Mouse (Mus musculus) ES-E14 (cell line): ENCODE data around the gene Pitpnm3. TPM values are rescaled to one million over a fixed set of nuclear protein-coding genes. Genes with fewer than 3 reads are reported as not detected.

Experiments
- DNase-seq: peaks from one replicate; pipeline ENCODE4 v3.0.0-alpha.2; 2013; ENCODE audit warnings: low read depth, low spot score
- H3K27ac ChIP-seq: 2 replicates; pipeline ENCODE4 v1.5.1; 2012; ENCODE audit warnings: low read depth, mild to moderate bottlenecking, low read length, moderate library complexity, mixed read lengths; ENCODE audit not compliant: poor library complexity, insufficient read depth, severe bottlenecking
- H3K36me3 ChIP-seq: 2 replicates; pipeline ENCODE4 v1.6.1; 2012; ENCODE audit warnings: mild to moderate bottlenecking, low read length, moderate library complexity, mixed read lengths; ENCODE audit not compliant: control insufficient read depth, poor library complexity, insufficient read depth, severe bottlenecking
- H3K4me1 ChIP-seq, 2 experiments: fragments of 150-350 bp in 1 of 2; sonication (generic) in 1 of 2; 2 replicates each; pipeline ENCODE4 v1.6.1; 2012; ENCODE audit warnings: low read length in 2 of 2, mild to moderate bottlenecking in 1 of 2, mixed read lengths in 1 of 2; ENCODE audit not compliant: control insufficient read depth in 2 of 2, insufficient read depth in 2 of 2, poor library complexity in 1 of 2
- H3K4me3 ChIP-seq, 2 experiments: fragments of 150-350 bp in 1 of 2; sonication (generic) in 1 of 2; 2 replicates each; pipeline ENCODE4 v1.5.1; 2012; ENCODE audit warnings: low read length in 2 of 2, low read depth in 1 of 2, mild to moderate bottlenecking in 1 of 2, mixed read lengths in 1 of 2; ENCODE audit not compliant: insufficient read depth in 1 of 2, poor library complexity in 1 of 2, severe bottlenecking in 1 of 2
- H3K9ac ChIP-seq: 2 replicates; pipeline ENCODE4 v1.6.1; 2012; ENCODE audit warnings: low read depth, mild to moderate bottlenecking, low read length, mixed read lengths; ENCODE audit not compliant: poor library complexity, insufficient read depth, severe bottlenecking
- H3K9me3 ChIP-seq: fragments of 150-350 bp; sonication (generic); 2 replicates; pipeline ENCODE4 v1.6.1; 2012; ENCODE audit warnings: low read depth, mild to moderate bottlenecking, low read length; ENCODE audit not compliant: control insufficient read depth, insufficient read depth
- CHD2 ChIP-seq: IDR thresholded peaks from 2 replicates; pipeline ENCODE4 v1.6.1; 2014; ENCODE audit warnings: mild to moderate bottlenecking, low read depth, low read length, inconsistent platforms
- HCFC1 ChIP-seq: IDR thresholded peaks from 2 replicates; pipeline ENCODE4 v1.6.1; 2012; ENCODE audit warnings: low read length, inconsistent platforms, borderline replicate concordance; ENCODE audit not compliant: insufficient read depth
- MAFK ChIP-seq: IDR thresholded peaks from 2 replicates; pipeline ENCODE4 v1.6.1; 2014; ENCODE audit warnings: mild to moderate bottlenecking, low read depth, low read length, inconsistent platforms; ENCODE audit not compliant: insufficient read depth
- ZC3H11A ChIP-seq: IDR thresholded peaks from 2 replicates; pipeline ENCODE4 v1.6.1; 2012; ENCODE audit warnings: low read depth, mild to moderate bottlenecking, inconsistent platforms, low read length, borderline replicate concordance
- ZNF384 ChIP-seq: IDR thresholded peaks from 2 replicates; pipeline ENCODE4 v1.6.1; 2012; ENCODE audit warnings: low read depth, low read length, inconsistent platforms
- in situ Hi-C, 2 experiments: fragments of 600-800 bp; cut with MboI; formaldehyde crosslinking; loops; one replicate each; pipeline ENCODE4 v1.15.1; 2025; ENCODE audit warnings: low sequenced_read_pairs in 2 of 2, inconsistent platforms in 1 of 2; ENCODE audit not compliant: unreplicated experiment in 2 of 2
- total RNA-seq: library from RNA; depleted of rRNA; stranded (reverse); fragments of 300-350 nt; gene quantifications from 2 replicates; pipeline ENCODE4 v1.2.3, GENCODE M21; 2012

Gene Pitpnm3
- total RNA-seq, 1 experiment = 0.36 TPM

GRCm38 (mm10) chr11:72078647-72079046, 56.9 kb downstream of the Pitpnm3 start:
- no peak overlapping the region for H3K9ac ChIP-seq
- DNase-seq = no peak
- H3K27ac ChIP-seq = no peak overlapping the region
- H3K4me3 ChIP-seq = no peak overlapping the region
- no peaks in the 10 kb centered on the region; a peak in 1 of 4 replicates for H3K4me1 ChIP-seq
- in situ Hi-C loops = no loop called here
- no peaks in the 10 kb centered on the region for H3K36me3 ChIP-seq
- no peaks in the 10 kb centered on the region for H3K9me3 ChIP-seq
- no peak for TF ChIP-seq HCFC1
- TF ChIP-seq ZC3H11A = no peak
- no peak for TF ChIP-seq ZNF384
- no peak for TF ChIP-seq CHD2
- no peak for TF ChIP-seq MAFK

GRCm38 (mm10) chr11:72078056-72078455, 57.5 kb downstream of the Pitpnm3 start:
- Histone ChIP-seq H3K9me3 (no peaks in the 10 kb centered on the region), H3K4me3 (no peak overlapping the region), H3K36me3 (no peaks in the 10 kb centered on the region), H3K9ac (no peak overlapping the region), H3K4me1 (no peaks in the 10 kb centered on the region; a peak in 1 of 4 replicates), H3K27ac (no peak overlapping the region)
- in situ Hi-C loops = no loop called here
- TF ChIP-seq HCFC1 = no peak
- no peak for TF ChIP-seq MAFK
- no peak for TF ChIP-seq ZNF384
- TF ChIP-seq CHD2 = no peak
- no peak for TF ChIP-seq ZC3H11A
- DNase-seq = peak; percentile 8

- no peak overlapping the region for H3K4me3 ChIP-seq
- no peak overlapping the region for H3K9ac ChIP-seq
- DNase-seq = no peak
- H3K36me3 ChIP-seq = no peaks in the 10 kb centered on the region
- no peak overlapping the region for H3K27ac ChIP-seq
- no peaks in the 10 kb centered on the region for H3K9me3 ChIP-seq
- no peaks in the 10 kb centered on the region; a peak in 1 of 4 replicates for H3K4me1 ChIP-seq
- TF ChIP-seq HCFC1 (no peak), CHD2 (no peak), ZC3H11A (no peak), ZNF384 (no peak), MAFK (no peak)
- in situ Hi-C loops = no loop called here
These were observed 61.3 kb downstream of the Pitpnm3 start for GRCm38 (mm10) chr11:72074230-72074629.

GRCm38 (mm10) chr11:72072331-72072905, 63.2 kb downstream of the Pitpnm3 start:
- Histone ChIP-seq H3K4me3 (no peak overlapping the region), H3K9ac (no peak overlapping the region), H3K4me1 (no peaks in the 10 kb centered on the region), H3K27ac (no peak overlapping the region), H3K9me3 (no peaks in the 10 kb centered on the region), H3K36me3 (no peaks in the 10 kb centered on the region)
- TF ChIP-seq ZNF384 (no peak), HCFC1 (no peak), CHD2 (no peak), MAFK (no peak), ZC3H11A (no peak)
- in situ Hi-C loops = no loop called here
- no peak for DNase-seq

GRCm38 (mm10) chr11:72070733-72071132, 64.8 kb downstream of the Pitpnm3 start:
- in situ Hi-C loops = no loop called here
- H3K9me3 ChIP-seq = no peaks in the 10 kb centered on the region
- H3K9ac ChIP-seq = no peak overlapping the region
- no peak for TF ChIP-seq ZC3H11A
- no peak for TF ChIP-seq CHD2
- no peak for TF ChIP-seq ZNF384
- TF ChIP-seq HCFC1 = no peak
- TF ChIP-seq MAFK = no peak
- no peak overlapping the region for H3K27ac ChIP-seq
- H3K36me3 ChIP-seq = no peaks in the 10 kb centered on the region
- no peak overlapping the region for H3K4me3 ChIP-seq
- DNase-seq = no peak
- no peaks in the 10 kb centered on the region for H3K4me1 ChIP-seq
